Mouse (Mus musculus) liver, postnatal 0 days (tissue): ENCODE results near the gene Zrsr1. TPM values are rescaled to one million over a fixed set of nuclear protein-coding genes. Genes with fewer than 3 reads are reported as not detected.

Experiments
- ATAC-seq: fragments of 200-750 bp; cut with Nextera tagmentation; 2 replicates; pipeline ENCODE4 v1.8.0; 2017; ENCODE audit warnings: mild to moderate bottlenecking, moderate library complexity
- DNase-seq: peaks from one replicate; pipeline ENCODE4 v3.0.0-alpha.2; 2016
- H3K27ac ChIP-seq: fragments of 300-500 bp; sonication (generic); 2 replicates; pipeline ENCODE4 v1.5.1; 2014; ENCODE audit warnings: antibody characterized with exemption, moderate library complexity, mild to moderate bottlenecking, low read depth
- H3K27me3 ChIP-seq: fragments of 300-500 bp; sonication (generic); 2 replicates; pipeline ENCODE4 v1.6.1; 2014; ENCODE audit warnings: low read length, control low read depth, mixed read lengths; ENCODE audit not compliant: insufficient read depth
- H3K36me3 ChIP-seq: fragments of 300-500 bp; sonication (generic); replicated peaks from 2 replicates; pipeline ENCODE4 v1.6.1; 2014; ENCODE audit warnings: mild to moderate bottlenecking, control low read depth, low read length, moderate library complexity, mixed read lengths; ENCODE audit not compliant: insufficient read depth
- H3K4me1 ChIP-seq: fragments of 300-500 bp; sonication (generic); 2 replicates; pipeline ENCODE4 v1.6.1; 2014; ENCODE audit warnings: antibody characterized with exemption, mild to moderate bottlenecking, control low read depth; ENCODE audit not compliant: insufficient read depth
- H3K4me2 ChIP-seq: fragments of 300-500 bp; sonication (generic); 2 replicates; pipeline ENCODE4 v1.6.1; 2014; ENCODE audit warnings: low read depth, mild to moderate bottlenecking, low read length, moderate library complexity, mixed read lengths
- H3K4me3 ChIP-seq: fragments of 300-500 bp; sonication (generic); 2 replicates; pipeline ENCODE4 v1.5.1; 2014; ENCODE audit warnings: low read depth, low read length
- H3K9ac ChIP-seq: fragments of 300-500 bp; sonication (generic); replicated peaks from 2 replicates; pipeline ENCODE4 v1.6.1; 2014; ENCODE audit warnings: mild to moderate bottlenecking, moderate library complexity
- H3K9me3 ChIP-seq: fragments of 300-500 bp; sonication (generic); 2 replicates; pipeline ENCODE4 v1.6.1; 2016; ENCODE audit warnings: mild to moderate bottlenecking, control low read depth, low read length, mixed read lengths
- CTCF ChIP-seq: sonication (generic); IDR thresholded peaks from 2 replicates; pipeline ENCODE4 v1.5.1; 2016; ENCODE audit warnings: antibody characterized with exemption, low read depth
- EP300 ChIP-seq: IDR thresholded peaks from 2 replicates; pipeline ENCODE4 v1.6.1; 2016; ENCODE audit warnings: antibody characterized with exemption, low read depth, mild to moderate bottlenecking
- WGBS: fragments of 180-500 bp; shearing (Covaris S2); extraction: QIAGEN DNeasy Blood & Tissue Kit; methylation state at CpG from one replicate; pipeline ENCODE4 v1.1.7; 2014; ENCODE audit not compliant: insufficient replicate concordance; 5-methylcytosine and 5-hydroxymethylcytosine counted together
- polyA plus RNA-seq: library from polyadenylated mRNA; unstranded; fragments of >200 nt; fragmentation: Nextera tagmentation; extraction: Ambion mirVana; gene quantifications from 2 replicates; pipeline ENCODE4 v1.2.1, GENCODE M21; 2015

Zrsr1 gene
- polyA plus RNA-seq = 1.5 and 2.2 TPM in 2 replicates

- Histone ChIP-seq H3K27me3 (no peaks in the 10 kb centered on the region), H3K27ac (peak within 1 kb of the TSS; percentile 84), H3K4me3 (peak within 1 kb of the TSS; percentile 60), H3K4me2 (peak within 1 kb of the TSS; percentile 74), H3K36me3 (peaks cover 6% of the 10 kb centered on the region), H3K4me1 (peaks cover 12% of the 10 kb centered on the region), H3K9me3 (peaks cover 3% of the 10 kb centered on the region; the same call in 1 of the 2 replicates), H3K9ac (peak within 1 kb of the TSS; percentile 68)
- WGBS = 47% methylated on average over 56 of the region's 56 CpGs
- TF ChIP-seq EP300 (peak; percentile 93), CTCF (0 out of 2 replicates have a peak, but pooled peaks have one; percentile 4)
- peak; percentile 77 for ATAC-seq
- DNase-seq = peak; percentile 69
Measured at GRCm38 (mm10) chr11:22971835-22972709, at the start of gene Zrsr1. Zrsr1 (plus strand) TSS chr11:22972005.

- TF ChIP-seq EP300 (no peak), CTCF (no peak)
- WGBS = 60% methylated on average over 2 of the region's 2 CpGs
- Histone ChIP-seq H3K4me2 (no peak overlapping the region), H3K4me1 (peaks cover 4% of the 10 kb centered on the region; the same call in 1 of the 2 replicates), H3K9me3 (no peaks in the 10 kb centered on the region), H3K4me3 (no peak overlapping the region), H3K27ac (no peak overlapping the region), H3K36me3 (no peaks in the 10 kb centered on the region), H3K9ac (no peak overlapping the region), H3K27me3 (no peaks in the 10 kb centered on the region)
- no peak for ATAC-seq
- no peak for DNase-seq
Measured at GRCm38 (mm10) chr11:22922546-22922945, 49.3 kb upstream of the Zrsr1 start.

GRCm38 (mm10) chr11:22923606-22924005 lies 48.2 kb upstream of the Zrsr1 start:
- DNase-seq (no peak), ATAC-seq (no peak)
- 81% methylated on average over 2 of the region's 2 CpGs for WGBS
- Histone ChIP-seq H3K9ac (no peak overlapping the region), H3K27ac (no peak overlapping the region), H3K36me3 (no peaks in the 10 kb centered on the region), H3K4me3 (no peak overlapping the region), H3K4me2 (no peak overlapping the region), H3K9me3 (no peaks in the 10 kb centered on the region), H3K27me3 (no peaks in the 10 kb centered on the region), H3K4me1 (peaks cover 7% of the 10 kb centered on the region)
- TF ChIP-seq CTCF (no peak), EP300 (no peak)

DNA sequence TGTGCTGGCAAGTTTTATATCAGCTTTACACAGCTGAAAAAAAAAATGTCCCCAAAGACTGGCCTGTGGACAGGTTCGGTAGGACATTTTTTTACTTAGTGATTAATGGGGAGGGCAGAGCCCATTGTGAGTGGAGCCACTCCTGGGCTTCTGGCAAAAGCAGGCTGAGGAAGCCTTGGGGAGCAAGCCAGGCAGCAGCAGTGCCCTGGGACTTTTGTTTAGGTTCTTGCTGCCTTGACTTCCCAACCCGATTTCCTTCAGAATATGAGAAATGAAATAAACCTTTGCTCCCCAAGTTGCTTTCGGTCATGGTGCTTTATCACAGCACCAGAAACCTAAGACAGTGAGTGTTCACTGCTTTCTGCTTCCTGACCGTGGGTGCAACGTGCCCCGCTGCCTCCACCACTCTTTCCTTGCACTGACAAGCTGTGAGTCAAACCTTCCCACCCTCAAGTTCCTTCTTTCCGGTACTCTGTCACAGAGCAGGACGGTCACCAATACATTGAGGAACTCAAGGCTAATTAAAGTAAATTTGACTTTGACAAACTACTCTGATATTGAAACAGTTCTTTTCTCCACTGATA lies 43.1 kb upstream of the Zrsr1 start:
- H3K27ac ChIP-seq = peak overlapping the region; percentile 44; the same call in 1 of the 2 replicates
- H3K9ac ChIP-seq = no peak overlapping the region
- no peak for TF ChIP-seq EP300
- no peak for TF ChIP-seq CTCF
- no peaks in the 10 kb centered on the region for H3K9me3 ChIP-seq
- 31% methylated on average over 8 of the region's 8 CpGs for WGBS
- ATAC-seq (no peak), DNase-seq (no peak)
- H3K36me3 ChIP-seq = no peaks in the 10 kb centered on the region
- H3K27me3 ChIP-seq = no peaks in the 10 kb centered on the region
- H3K4me3 ChIP-seq = no peak overlapping the region
- peak overlapping the region; percentile 22; the same call in 1 of the 2 replicates for H3K4me2 ChIP-seq
- peaks cover 16% of the 10 kb centered on the region for H3K4me1 ChIP-seq

GRCm38 (mm10) chr11:22930129-22930528 lies 41.7 kb upstream of the Zrsr1 start:
- Histone ChIP-seq H3K9ac (no peak overlapping the region), H3K27ac (no peak overlapping the region), H3K9me3 (no peaks in the 10 kb centered on the region), H3K27me3 (no peaks in the 10 kb centered on the region), H3K4me1 (peaks cover 16% of the 10 kb centered on the region), H3K36me3 (no peaks in the 10 kb centered on the region), H3K4me2 (no peak overlapping the region), H3K4me3 (no peak overlapping the region)
- ATAC-seq (no peak), DNase-seq (no peak)
- WGBS = 57% methylated on average over 2 of the region's 2 CpGs
- no peak for TF ChIP-seq CTCF
- no peak for TF ChIP-seq EP300

DNA sequence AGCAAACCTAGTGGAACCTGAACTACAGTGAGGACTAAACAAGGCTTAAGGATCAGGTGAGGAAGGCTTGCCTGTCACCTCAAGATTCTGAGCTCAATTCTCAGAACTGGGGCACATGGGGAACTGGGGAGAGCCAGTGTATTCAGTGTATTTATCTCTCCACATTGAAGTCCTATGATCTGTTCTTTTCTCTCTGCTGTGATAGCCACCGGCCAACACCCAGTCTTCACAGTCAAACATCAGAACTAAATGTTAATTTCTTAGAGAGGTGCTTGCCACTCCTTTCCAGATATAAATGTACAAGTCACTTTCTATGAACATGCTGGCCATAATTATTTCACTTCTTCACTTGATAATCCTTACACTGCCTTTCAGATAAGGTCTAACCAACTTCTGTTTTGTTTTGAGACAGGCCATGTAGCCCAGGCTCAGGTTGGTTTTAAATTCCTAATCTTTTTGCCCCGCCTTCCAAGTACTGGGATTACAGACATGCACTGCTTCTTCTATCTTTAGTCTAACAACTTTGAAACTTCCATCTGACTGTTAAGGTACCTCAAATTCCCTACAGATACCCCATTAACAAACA lies 40.4 kb upstream of the Zrsr1 start:
- WGBS = 66% methylated on average over 2 of the region's 2 CpGs
- H3K9me3 ChIP-seq = no peaks in the 10 kb centered on the region
- ATAC-seq = 0 out of 2 replicates have a peak, but pooled peaks have one; percentile 25
- no peaks in the 10 kb centered on the region for H3K27me3 ChIP-seq
- H3K36me3 ChIP-seq = no peaks in the 10 kb centered on the region
- no peak overlapping the region for H3K27ac ChIP-seq
- H3K4me3 ChIP-seq = no peak overlapping the region
- TF ChIP-seq CTCF (no peak), EP300 (no peak)
- no peak for DNase-seq
- no peak overlapping the region for H3K4me2 ChIP-seq
- peaks cover 16% of the 10 kb centered on the region for H3K4me1 ChIP-seq
- no peak overlapping the region for H3K9ac ChIP-seq
